Mouse (Mus musculus) activated CD4-positive, CD25-positive, alpha-beta regulatory T cell, adult 9 weeks (primary cell): ENCODE data around the gene Pot1a. TPM values are rescaled to one million over a fixed set of nuclear protein-coding genes. Genes with fewer than 3 reads are reported as not detected.

Source experiments
- polyA plus RNA-seq: library from polyadenylated mRNA; unstranded; fragments of 100-300 nt; shearing (Covaris generic); gene quantifications from one replicate; pipeline ENCODE4 v1.2.1, GENCODE M21; 2017

Gene Pot1a
- polyA plus RNA-seq: 46.8 TPM

DNA sequence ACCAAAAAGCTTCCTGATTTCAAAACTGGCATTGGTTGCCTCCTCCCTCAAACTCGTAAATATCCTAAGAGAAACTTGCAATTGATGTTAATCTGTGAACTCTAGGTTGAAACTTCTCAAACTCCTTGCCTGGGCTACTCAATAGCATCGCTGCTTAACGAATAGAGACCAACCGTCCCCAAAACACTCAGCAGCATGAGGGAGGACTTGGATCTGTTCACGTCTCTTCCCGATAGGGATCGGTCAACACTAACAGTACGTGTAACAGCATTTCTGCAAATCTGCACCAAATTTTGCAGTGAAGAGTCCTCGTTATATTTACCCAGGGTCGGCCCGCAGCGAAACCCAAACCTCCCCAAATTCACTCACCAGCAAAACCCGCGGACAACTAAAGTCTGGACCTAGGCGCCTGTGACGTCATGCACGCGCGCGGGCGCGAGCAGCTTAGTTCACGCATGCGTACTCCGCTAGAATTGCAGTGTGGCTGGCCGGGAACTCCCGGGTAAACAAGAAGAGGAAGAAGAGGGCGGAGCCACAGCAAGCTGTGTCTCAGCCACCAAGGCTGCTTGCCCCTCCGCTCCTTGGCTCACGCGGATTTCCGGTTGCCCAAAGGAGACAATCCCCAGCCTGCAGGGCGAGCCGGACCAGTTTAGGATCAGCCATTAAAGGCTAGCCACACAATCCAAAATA is at the start of gene Pot1a:
Gene Pot1a (minus strand): TSS at position 441 of the 690 bp plus-strand sequence.

Other genes with a start within 250 kb of the Pot1a start
- not detected for gene Gpr37, start 118.5 kb downstream of the Pot1a start, polyA plus RNA-seq